Mouse (Mus musculus): ENCODE results near the gene Zfp324. TPM values are rescaled to one million over a fixed set of nuclear protein-coding genes. Genes with fewer than 3 reads are reported as not detected.

Gene Zfp324
- polyA plus RNA-seq, 1 experiment from 2014 or later: 7.8 TPM

DNA sequence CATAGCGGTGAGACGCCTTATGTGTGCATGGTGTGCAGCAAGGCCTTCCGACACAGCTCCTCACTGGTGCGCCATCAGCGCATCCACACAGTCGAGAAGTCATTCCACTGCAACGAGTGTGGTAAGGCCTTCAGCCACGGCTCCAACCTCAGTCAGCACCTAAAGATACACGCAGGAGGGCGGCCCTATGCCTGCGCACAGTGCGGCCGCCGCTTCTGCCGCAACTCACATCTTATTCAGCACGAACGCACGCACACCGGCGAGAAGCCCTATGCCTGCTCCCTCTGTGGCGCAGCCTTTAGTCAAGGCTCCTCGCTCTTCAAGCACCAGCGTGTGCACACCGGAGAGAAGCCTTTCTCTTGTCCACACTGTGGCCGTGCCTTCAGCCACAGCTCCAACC lies 5.3 kb downstream of the Zfp324 start:
- 94% methylated on average over 25 of the region's 25 CpGs for WGBS
- Histone ChIP-seq H3K4me1 (replicated peaks) (peaks cover 12% of the 10 kb centered on the region), H3K27me3 (replicated peaks) (no peaks in the 10 kb centered on the region), H3K36me3 (peaks cover 41% of the 10 kb centered on the region), H3K4me2 (no peak overlapping the region), H3K4me3 (no peak overlapping the region), H3K9me3 (replicated peaks) (no peaks in the 10 kb centered on the region), H3K9ac (no peak overlapping the region), H3K27ac (ENCODE audit: poor library complexity, severe bottlenecking) (no peak overlapping the region)
- no peak for ATAC-seq (ENCODE audit: insufficient number of reproducible peaks, low FRiP score)

DNA sequence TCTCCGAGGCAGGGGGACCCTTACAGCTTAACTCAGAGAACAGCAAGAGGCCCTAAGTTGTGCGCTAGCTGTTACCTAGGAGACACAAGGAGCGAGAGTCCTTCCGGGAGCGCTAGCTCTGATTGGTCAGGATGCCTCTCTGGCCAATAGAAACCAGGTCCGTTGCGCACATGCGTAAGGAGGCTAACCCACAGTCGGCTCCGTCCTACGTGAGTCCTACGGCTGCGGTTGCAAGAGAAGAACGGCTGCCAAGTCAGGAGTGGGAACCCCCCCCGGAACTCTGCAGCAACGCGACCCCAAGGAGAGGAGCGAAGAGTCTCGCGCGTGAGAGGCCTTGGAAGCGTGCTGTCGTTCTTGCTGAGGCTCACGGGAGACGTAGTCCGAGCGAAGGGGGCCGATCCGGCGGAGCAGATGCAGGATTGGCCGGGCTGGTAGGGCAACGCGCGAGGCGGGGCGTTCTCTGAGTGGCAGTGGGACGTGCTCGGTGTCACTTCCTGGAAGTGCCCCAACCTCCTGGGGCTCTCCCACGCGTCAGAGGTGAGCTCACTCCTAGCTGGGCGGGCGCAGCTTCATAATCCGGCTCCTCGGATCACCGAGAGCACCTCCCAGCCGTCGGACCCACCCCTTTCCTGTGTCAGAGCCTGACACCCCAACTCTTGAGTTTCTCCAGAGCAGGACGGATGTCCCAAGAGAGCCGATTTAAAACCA lies 12.2 kb downstream of the Zfp324 start, which contains the start of gene Zfp446:
Zfp446 (plus strand) TSS at position 167 of the 708 bp plus-strand sequence.
- Histone ChIP-seq H3K27me3 (replicated peaks) (no peaks in the 10 kb centered on the region), H3K9ac (peak within 1 kb of the TSS; percentile 73), H3K27ac (ENCODE audit: poor library complexity, severe bottlenecking) (peak within 1 kb of the TSS; percentile 93), H3K4me3 (peak within 1 kb of the TSS; percentile 74), H3K36me3 (peaks cover 9% of the 10 kb centered on the region), H3K4me1 (replicated peaks) (peaks cover 13% of the 10 kb centered on the region), H3K4me2 (peak within 1 kb of the TSS; percentile 67), H3K9me3 (replicated peaks) (no peaks in the 10 kb centered on the region)
- under 1% methylated on average over 49 of the region's 49 CpGs for WGBS
- peak; percentile 99 for ATAC-seq (ENCODE audit: insufficient number of reproducible peaks, low FRiP score)

DNA sequence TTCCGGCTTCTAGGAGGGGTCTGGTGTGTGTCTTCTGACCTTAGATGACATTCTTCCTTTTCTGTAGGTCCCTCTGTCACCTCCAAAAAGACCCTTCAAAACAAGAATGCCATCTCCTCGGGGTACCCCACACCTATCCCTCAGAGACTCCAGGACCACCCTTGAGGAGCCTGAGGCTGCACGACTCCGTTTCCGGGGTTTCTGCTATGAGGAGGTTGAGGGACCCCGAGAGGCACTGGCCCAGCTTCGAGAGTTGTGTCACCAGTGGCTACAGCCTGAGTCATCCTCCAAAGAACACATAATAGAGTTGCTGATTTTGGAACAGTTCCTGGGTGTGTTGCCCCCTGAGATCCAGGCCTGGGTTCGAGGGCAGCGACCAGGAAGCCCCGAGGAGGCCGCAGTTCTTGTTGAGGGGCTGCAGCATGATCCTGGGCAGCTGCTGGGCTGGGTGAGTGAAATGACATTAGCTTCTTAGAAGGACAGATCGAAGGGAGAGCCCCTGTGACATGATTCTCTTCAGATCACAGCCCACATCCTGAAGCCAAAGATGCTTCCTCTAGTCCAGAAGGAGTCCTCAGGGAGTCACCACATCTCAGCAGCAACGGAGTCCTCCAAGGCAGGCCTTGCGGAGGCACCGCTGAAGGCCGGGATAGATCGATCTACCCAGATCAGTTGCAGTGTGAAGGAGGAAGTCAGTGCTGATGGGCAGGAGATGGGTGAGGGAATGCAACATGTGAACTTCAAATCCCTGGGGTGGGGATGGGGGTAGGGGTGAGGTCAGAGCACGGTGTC lies 13.5 kb downstream of the Zfp324 start:
- Histone ChIP-seq H3K36me3 (peaks cover 9% of the 10 kb centered on the region), H3K9ac (peak overlapping the region; percentile 69; the same call in 1 of the 2 replicates), H3K4me3 (peak overlapping the region; percentile 74; the same call in 1 of the 2 replicates), H3K4me2 (peak overlapping the region; percentile 67), H3K27me3 (replicated peaks) (no peaks in the 10 kb centered on the region), H3K9me3 (replicated peaks) (no peaks in the 10 kb centered on the region), H3K4me1 (replicated peaks) (peaks cover 13% of the 10 kb centered on the region), H3K27ac (ENCODE audit: poor library complexity, severe bottlenecking) (peak overlapping the region; percentile 93; the same call in 1 of the 2 replicates)
- ATAC-seq (ENCODE audit: insufficient number of reproducible peaks, low FRiP score): no peak
- WGBS: 74% methylated on average over 18 of the region's 18 CpGs

GRCm38 (mm10) chr7:12979776-12980175 lies 14.1 kb downstream of the Zfp324 start:
- no peak overlapping the region for H3K27ac ChIP-seq (ENCODE audit: poor library complexity, severe bottlenecking)
- WGBS: 65% methylated on average over 6 of the region's 6 CpGs
- peaks cover 9% of the 10 kb centered on the region for H3K36me3 ChIP-seq
- no peaks in the 10 kb centered on the region for H3K27me3 ChIP-seq (replicated peaks)
- H3K4me1 ChIP-seq (replicated peaks): peaks cover 13% of the 10 kb centered on the region
- no peak overlapping the region for H3K4me2 ChIP-seq
- ATAC-seq (ENCODE audit: insufficient number of reproducible peaks, low FRiP score): no peak
- no peak overlapping the region for H3K4me3 ChIP-seq
- no peaks in the 10 kb centered on the region for H3K9me3 ChIP-seq (replicated peaks)
- no peak overlapping the region for H3K9ac ChIP-seq

GRCm38 (mm10) chr7:12980291-12980690 lies 14.7 kb downstream of the Zfp324 start:
- Histone ChIP-seq H3K4me1 (replicated peaks) (peaks cover 13% of the 10 kb centered on the region), H3K9me3 (replicated peaks) (no peaks in the 10 kb centered on the region), H3K4me3 (no peak overlapping the region), H3K27ac (ENCODE audit: poor library complexity, severe bottlenecking) (no peak overlapping the region), H3K27me3 (replicated peaks) (no peaks in the 10 kb centered on the region), H3K9ac (no peak overlapping the region), H3K4me2 (no peak overlapping the region), H3K36me3 (peaks cover 9% of the 10 kb centered on the region)
- WGBS: 88% methylated on average over 7 of the region's 7 CpGs
- no peak for ATAC-seq (ENCODE audit: insufficient number of reproducible peaks, low FRiP score)

GRCm38 (mm10) chr7:12985724-12986123 lies 20.1 kb downstream of the Zfp324 start:
- no peak for ATAC-seq (ENCODE audit: insufficient number of reproducible peaks, low FRiP score)
- no peak overlapping the region for H3K9ac ChIP-seq
- H3K9me3 ChIP-seq (replicated peaks): no peaks in the 10 kb centered on the region
- no peak overlapping the region for H3K4me2 ChIP-seq
- 71% methylated on average over 1 of the region's 1 CpGs for WGBS
- H3K36me3 ChIP-seq: peaks cover 9% of the 10 kb centered on the region
- no peaks in the 10 kb centered on the region for H3K27me3 ChIP-seq (replicated peaks)
- no peak overlapping the region for H3K4me3 ChIP-seq
- H3K4me1 ChIP-seq (replicated peaks): no peaks in the 10 kb centered on the region
- H3K27ac ChIP-seq (ENCODE audit: poor library complexity, severe bottlenecking): no peak overlapping the region

GRCm38 (mm10) chr7:12986906-12987305 lies 21.3 kb downstream of the Zfp324 start:
- peaks cover 9% of the 10 kb centered on the region for H3K36me3 ChIP-seq
- no peaks in the 10 kb centered on the region for H3K4me1 ChIP-seq (replicated peaks)
- no peak for ATAC-seq (ENCODE audit: insufficient number of reproducible peaks, low FRiP score)
- H3K9me3 ChIP-seq (replicated peaks): no peaks in the 10 kb centered on the region
- H3K4me2 ChIP-seq: no peak overlapping the region
- no peaks in the 10 kb centered on the region for H3K27me3 ChIP-seq (replicated peaks)
- no peak overlapping the region for H3K4me3 ChIP-seq
- 81% methylated on average over 8 of the region's 8 CpGs for WGBS
- no peak overlapping the region for H3K27ac ChIP-seq (ENCODE audit: poor library complexity, severe bottlenecking)
- no peak overlapping the region for H3K9ac ChIP-seq

GRCm38 (mm10) chr7:12987409-12988189 lies 22.0 kb downstream of the Zfp324 start:
- H3K4me2 ChIP-seq: no peak overlapping the region
- H3K27me3 ChIP-seq (replicated peaks): no peaks in the 10 kb centered on the region
- 0 out of 2 replicates have a peak, but pooled peaks have one; percentile 43 for ATAC-seq (ENCODE audit: insufficient number of reproducible peaks, low FRiP score)
- H3K4me1 ChIP-seq (replicated peaks): no peaks in the 10 kb centered on the region
- H3K27ac ChIP-seq (ENCODE audit: poor library complexity, severe bottlenecking): no peak overlapping the region
- H3K36me3 ChIP-seq: peaks cover 2% of the 10 kb centered on the region; the same call in 1 of the 2 replicates
- H3K4me3 ChIP-seq: no peak overlapping the region
- WGBS: 66% methylated on average over 8 of the region's 8 CpGs
- no peaks in the 10 kb centered on the region for H3K9me3 ChIP-seq (replicated peaks)
- H3K9ac ChIP-seq: no peak overlapping the region

DNA sequence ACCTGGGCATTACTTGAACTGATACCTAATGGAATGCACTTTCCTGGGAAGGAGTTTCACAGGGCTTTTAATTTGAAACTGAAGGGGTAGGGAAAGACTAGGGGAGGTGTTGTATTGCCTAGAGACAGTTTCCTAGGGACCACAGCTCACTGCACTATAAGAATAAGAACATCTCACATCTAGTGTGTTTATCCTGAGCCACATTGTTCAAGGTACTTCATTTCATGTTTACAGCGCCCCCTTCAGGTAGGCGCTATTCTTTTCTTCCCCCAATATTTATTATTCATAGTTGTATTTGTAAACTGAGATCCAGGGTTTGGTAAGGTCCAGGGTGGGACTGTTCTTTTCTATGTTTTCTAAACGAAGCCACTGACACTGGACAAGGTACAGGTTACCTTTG lies 26.6 kb downstream of the Zfp324 start:
- 2% methylated on average over 3 of the region's 3 CpGs for WGBS
- Histone ChIP-seq H3K9me3 (replicated peaks) (no peaks in the 10 kb centered on the region), H3K4me1 (replicated peaks) (no peaks in the 10 kb centered on the region), H3K27me3 (replicated peaks) (no peaks in the 10 kb centered on the region), H3K27ac (ENCODE audit: poor library complexity, severe bottlenecking) (no peak overlapping the region), H3K36me3 (no peaks in the 10 kb centered on the region), H3K4me3 (no peak overlapping the region), H3K4me2 (no peak overlapping the region), H3K9ac (no peak overlapping the region)
- ATAC-seq (ENCODE audit: insufficient number of reproducible peaks, low FRiP score): no peak

GRCm38 (mm10) chr7:12993148-12993547 lies 27.5 kb downstream of the Zfp324 start:
- H3K36me3 ChIP-seq: no peaks in the 10 kb centered on the region
- no peak overlapping the region for H3K9ac ChIP-seq
- H3K9me3 ChIP-seq (replicated peaks): no peaks in the 10 kb centered on the region
- no peak overlapping the region for H3K4me2 ChIP-seq
- no peak overlapping the region for H3K4me3 ChIP-seq
- H3K4me1 ChIP-seq (replicated peaks): no peaks in the 10 kb centered on the region
- no peak overlapping the region for H3K27ac ChIP-seq (ENCODE audit: poor library complexity, severe bottlenecking)
- no peak for ATAC-seq (ENCODE audit: insufficient number of reproducible peaks, low FRiP score)
- 80% methylated on average over 10 of the region's 10 CpGs for WGBS
- no peaks in the 10 kb centered on the region for H3K27me3 ChIP-seq (replicated peaks)

DNA sequence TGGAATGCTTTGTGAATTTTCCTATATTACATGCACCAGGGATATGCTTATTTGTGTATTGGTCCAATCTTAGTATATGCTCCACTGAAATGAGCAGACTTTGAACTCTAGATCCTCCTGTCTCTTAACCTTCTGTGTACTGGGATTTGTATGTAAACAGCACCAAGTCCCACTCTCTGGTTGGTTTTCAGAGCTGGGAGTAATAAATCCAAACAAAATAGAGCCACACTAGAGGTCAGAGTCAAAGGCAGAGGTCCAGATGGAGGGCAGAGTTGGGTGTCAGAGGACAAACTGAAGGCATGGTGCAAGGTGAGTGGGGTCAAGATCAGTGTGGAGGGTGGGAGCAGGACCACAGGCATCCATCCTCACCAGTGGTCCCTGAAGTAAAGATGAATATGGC lies 30.2 kb downstream of the Zfp324 start:
- Histone ChIP-seq H3K27me3 (replicated peaks) (no peaks in the 10 kb centered on the region), H3K9me3 (replicated peaks) (no peaks in the 10 kb centered on the region), H3K36me3 (no peaks in the 10 kb centered on the region), H3K4me1 (replicated peaks) (no peaks in the 10 kb centered on the region), H3K9ac (no peak overlapping the region), H3K27ac (ENCODE audit: poor library complexity, severe bottlenecking) (no peak overlapping the region), H3K4me3 (no peak overlapping the region), H3K4me2 (no peak overlapping the region)
- no peak for ATAC-seq (ENCODE audit: insufficient number of reproducible peaks, low FRiP score)

All from heart, embryonic 12.5 days (tissue).